Mouse (Mus musculus): ENCODE measurements around the gene Ushbp1.

- TF ChIP-seq CTCF (IDR thresholded peaks at IDR 0.05; ENCODE audit: insufficient read depth, low read depth, low read length) (no peak), POLR2A (IDR thresholded peaks at IDR 0.05; ENCODE audit: insufficient read depth, low read depth, low read length) (no peak)
These were observed 12.2 kb downstream of the Ushbp1 start for GRCm38 (mm10) chr8:71383396-71383795.

Measured in olfactory bulb, adult 2 months (tissue).